Mouse (Mus musculus): ENCODE results near the gene Ggta1. TPM values are rescaled to one million over a fixed set of nuclear protein-coding genes. Genes with fewer than 3 reads are reported as not detected.

The Ggta1 gene
- polyA plus RNA-seq, 1 experiment from 2014 or later, result 33.5 TPM

GRCm38 (mm10) chr2:35446300-35446699 is 16.7 kb downstream of the Ggta1 start:
- no peak overlapping the region for H3K9ac ChIP-seq
- 80% methylated on average over 5 of the region's 5 CpGs for WGBS
- no peak for ATAC-seq (ENCODE audit: insufficient number of reproducible peaks, low FRiP score, low TSS enrichment, low read depth)
- H3K27ac ChIP-seq (replicated peaks), result peak overlapping the region; percentile 86
- H3K4me1 ChIP-seq, result peaks cover 81% of the 10 kb centered on the region
- no peak overlapping the region for H3K4me2 ChIP-seq (replicated peaks)
- H3K27me3 ChIP-seq, result no peaks in the 10 kb centered on the region
- H3K9me3 ChIP-seq (replicated peaks), result no peaks in the 10 kb centered on the region
- H3K36me3 ChIP-seq, result no peaks in the 10 kb centered on the region
- H3K4me3 ChIP-seq (replicated peaks), result no peak overlapping the region

GRCm38 (mm10) chr2:35445610-35446009 is 17.4 kb downstream of the Ggta1 start:
- Histone ChIP-seq H3K9me3 (replicated peaks) (no peaks in the 10 kb centered on the region), H3K9ac (no peak overlapping the region), H3K27me3 (no peaks in the 10 kb centered on the region), H3K4me3 (replicated peaks) (no peak overlapping the region), H3K36me3 (no peaks in the 10 kb centered on the region), H3K4me2 (replicated peaks) (peak overlapping the region; percentile 36; the same call in 1 of the 2 replicates), H3K4me1 (peaks cover 87% of the 10 kb centered on the region), H3K27ac (replicated peaks) (peak overlapping the region; percentile 86)
- no peak for ATAC-seq (ENCODE audit: insufficient number of reproducible peaks, low FRiP score, low TSS enrichment, low read depth)
- WGBS, result 58% methylated on average over 7 of the region's 7 CpGs

- no peaks in the 10 kb centered on the region for H3K9me3 ChIP-seq (replicated peaks)
- H3K4me2 ChIP-seq (replicated peaks), result peak overlapping the region; percentile 36
- no peaks in the 10 kb centered on the region for H3K36me3 ChIP-seq
- H3K9ac ChIP-seq, result no peak overlapping the region
- H3K4me3 ChIP-seq (replicated peaks), result 0 out of 2 replicates have a peak overlapping the region, but pooled peaks have one; percentile 3
- WGBS, result 57% methylated on average over 6 of the region's 6 CpGs
- H3K4me1 ChIP-seq, result peaks cover 80% of the 10 kb centered on the region
- ATAC-seq (ENCODE audit: insufficient number of reproducible peaks, low FRiP score, low TSS enrichment, low read depth), result no peak
- no peaks in the 10 kb centered on the region for H3K27me3 ChIP-seq
- H3K27ac ChIP-seq (replicated peaks), result peak overlapping the region; percentile 86
Measured at GRCm38 (mm10) chr2:35444764-35445262, 18.2 kb downstream of the Ggta1 start.

GRCm38 (mm10) chr2:35443981-35444763 is 18.9 kb downstream of the Ggta1 start:
- Histone ChIP-seq H3K4me2 (replicated peaks) (peak overlapping the region; percentile 36), H3K9ac (no peak overlapping the region)

GRCm38 (mm10) chr2:35443325-35443724 is 19.7 kb downstream of the Ggta1 start:
- no peaks in the 10 kb centered on the region for H3K27me3 ChIP-seq
- no peaks in the 10 kb centered on the region for H3K9me3 ChIP-seq (replicated peaks)
- no peak overlapping the region for H3K9ac ChIP-seq
- H3K27ac ChIP-seq (replicated peaks), result peak overlapping the region; percentile 86; the same call in 1 of the 2 replicates
- H3K4me2 ChIP-seq (replicated peaks), result peak overlapping the region; percentile 36
- peaks cover 67% of the 10 kb centered on the region for H3K4me1 ChIP-seq
- no peak for ATAC-seq (ENCODE audit: insufficient number of reproducible peaks, low FRiP score, low TSS enrichment, low read depth)
- no peak overlapping the region for H3K4me3 ChIP-seq (replicated peaks)
- no peaks in the 10 kb centered on the region for H3K36me3 ChIP-seq
- 79% methylated on average over 5 of the region's 5 CpGs for whole genome bisulfite sequencing

More at GRCm38 (mm10) chr2:35443981-35444763, 18.9 kb downstream of the Ggta1 start:
- no peaks in the 10 kb centered on the region for H3K27me3 ChIP-seq
- H3K4me3 ChIP-seq (replicated peaks), result 0 out of 2 replicates have a peak overlapping the region, but pooled peaks have one; percentile 3
- H3K36me3 ChIP-seq, result no peaks in the 10 kb centered on the region
- ATAC-seq (ENCODE audit: insufficient number of reproducible peaks, low FRiP score, low TSS enrichment, low read depth), result no peak
- peaks cover 75% of the 10 kb centered on the region for H3K4me1 ChIP-seq
- WGBS, result 39% methylated on average over 16 of the region's 16 CpGs
- H3K27ac ChIP-seq (replicated peaks), result peak overlapping the region; percentile 86
- no peaks in the 10 kb centered on the region for H3K9me3 ChIP-seq (replicated peaks)

- WGBS, result 74% methylated on average over 6 of the region's 6 CpGs
- Histone ChIP-seq H3K9ac (no peak overlapping the region), H3K9me3 (replicated peaks) (no peaks in the 10 kb centered on the region), H3K4me2 (replicated peaks) (no peak overlapping the region), H3K36me3 (no peaks in the 10 kb centered on the region), H3K27ac (replicated peaks) (no peak overlapping the region; the same call in 1 of the 2 replicates), H3K4me1 (peaks cover 57% of the 10 kb centered on the region), H3K27me3 (no peaks in the 10 kb centered on the region), H3K4me3 (replicated peaks) (no peak overlapping the region)
- ATAC-seq (ENCODE audit: insufficient number of reproducible peaks, low FRiP score, low TSS enrichment, low read depth), result no peak
Measured at GRCm38 (mm10) chr2:35442079-35442478, 21.0 kb downstream of the Ggta1 start.

- no peak overlapping the region for H3K4me2 ChIP-seq (replicated peaks)
- no peak overlapping the region for H3K4me3 ChIP-seq (replicated peaks)
- no peaks in the 10 kb centered on the region for H3K27me3 ChIP-seq
- H3K27ac ChIP-seq (replicated peaks), result no peak overlapping the region
- H3K36me3 ChIP-seq, result no peaks in the 10 kb centered on the region
- WGBS, result 60% methylated on average over 6 of the region's 6 CpGs
- peaks cover 51% of the 10 kb centered on the region for H3K4me1 ChIP-seq
- H3K9ac ChIP-seq, result no peak overlapping the region
- no peaks in the 10 kb centered on the region for H3K9me3 ChIP-seq (replicated peaks)
- no peak for ATAC-seq (ENCODE audit: insufficient number of reproducible peaks, low FRiP score, low TSS enrichment, low read depth)
Measured at GRCm38 (mm10) chr2:35441419-35441818, 21.6 kb downstream of the Ggta1 start.

- Histone ChIP-seq H3K27ac (replicated peaks) (no peak overlapping the region), H3K9ac (no peak overlapping the region), H3K36me3 (no peaks in the 10 kb centered on the region), H3K9me3 (replicated peaks) (no peaks in the 10 kb centered on the region), H3K4me1 (peaks cover 41% of the 10 kb centered on the region), H3K4me3 (replicated peaks) (no peak overlapping the region), H3K4me2 (replicated peaks) (no peak overlapping the region), H3K27me3 (no peaks in the 10 kb centered on the region)
- ATAC-seq (ENCODE audit: insufficient number of reproducible peaks, low FRiP score, low TSS enrichment, low read depth), result no peak
- WGBS, result 89% methylated on average over 3 of the region's 3 CpGs
Measured at GRCm38 (mm10) chr2:35440480-35440879, 22.6 kb downstream of the Ggta1 start.

- Histone ChIP-seq H3K27me3 (no peaks in the 10 kb centered on the region), H3K27ac (replicated peaks) (no peak overlapping the region), H3K4me3 (replicated peaks) (no peak overlapping the region), H3K36me3 (no peaks in the 10 kb centered on the region), H3K9ac (no peak overlapping the region), H3K4me1 (peaks cover 42% of the 10 kb centered on the region), H3K9me3 (replicated peaks) (no peaks in the 10 kb centered on the region), H3K4me2 (replicated peaks) (no peak overlapping the region)
- no peak for ATAC-seq (ENCODE audit: insufficient number of reproducible peaks, low FRiP score, low TSS enrichment, low read depth)
- 89% methylated on average over 2 of the region's 2 CpGs for WGBS
Measured at GRCm38 (mm10) chr2:35437796-35438195, 25.2 kb downstream of the Ggta1 start.

GRCm38 (mm10) chr2:35434576-35435123 is 28.4 kb downstream of the Ggta1 start:
- no peaks in the 10 kb centered on the region for H3K9me3 ChIP-seq (replicated peaks)
- peaks cover 49% of the 10 kb centered on the region for H3K4me1 ChIP-seq
- no peaks in the 10 kb centered on the region for H3K36me3 ChIP-seq
- H3K9ac ChIP-seq, result no peak overlapping the region
- 66% methylated on average over 6 of the region's 6 CpGs for WGBS
- no peaks in the 10 kb centered on the region for H3K27me3 ChIP-seq
- no peak for ATAC-seq (ENCODE audit: insufficient number of reproducible peaks, low FRiP score, low TSS enrichment, low read depth)
- H3K4me2 ChIP-seq (replicated peaks), result no peak overlapping the region
- no peak overlapping the region for H3K4me3 ChIP-seq (replicated peaks)
- peak overlapping the region; percentile 56; the same call in 1 of the 2 replicates for H3K27ac ChIP-seq (replicated peaks)

GRCm38 (mm10) chr2:35433428-35433827 is 29.6 kb downstream of the Ggta1 start:
- no peak overlapping the region for H3K4me2 ChIP-seq (replicated peaks)
- ATAC-seq (ENCODE audit: insufficient number of reproducible peaks, low FRiP score, low TSS enrichment, low read depth), result no peak
- no peak overlapping the region for H3K9ac ChIP-seq
- no peak overlapping the region for H3K4me3 ChIP-seq (replicated peaks)
- no peaks in the 10 kb centered on the region for H3K36me3 ChIP-seq
- no peaks in the 10 kb centered on the region for H3K9me3 ChIP-seq (replicated peaks)
- H3K4me1 ChIP-seq, result peaks cover 49% of the 10 kb centered on the region
- H3K27me3 ChIP-seq, result no peaks in the 10 kb centered on the region
- H3K27ac ChIP-seq (replicated peaks), result peak overlapping the region; percentile 56; the same call in 1 of the 2 replicates
- WGBS, result 51% methylated on average over 4 of the region's 4 CpGs
